In the genomic region with DNA sequence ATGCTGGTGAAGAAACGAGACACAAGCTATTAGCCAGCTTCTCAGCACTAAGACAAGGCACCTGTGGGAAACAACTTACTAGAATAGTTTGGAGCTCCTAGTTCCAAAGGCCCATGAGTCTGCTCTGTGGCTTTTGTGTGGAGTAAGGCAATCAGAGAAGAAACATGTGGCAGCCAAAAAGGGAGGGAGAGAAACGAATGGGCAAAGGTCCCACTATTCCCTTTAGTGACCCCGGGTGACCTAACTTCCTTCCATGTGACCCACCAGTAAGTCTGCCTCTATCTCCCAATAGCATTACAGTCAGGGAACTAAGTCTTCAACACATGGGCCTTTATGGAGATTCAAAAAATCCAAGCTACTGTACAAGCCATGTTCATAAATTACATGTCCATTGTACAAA, we compare ENCODE assay signal across 17 mouse cellular contexts.
DNase-seq lines count a peak whose midpoint lies in the region; ATAC-seq lines count a peak whose summit lies in the region.
"Had no signal": no experiment of that assay in that cellular context is flagged by ENCODE, and none has a peak within 500 bp of the region (broad histone marks: within the 10 kb centered on the region; RNA-seq: fewer than 3 reads in every experiment).

No protein-coding gene starts in this region.

- no peak overlapping the region for H3K4me2 ChIP-seq in intestine, embryonic 15.5 days (replicated peaks)
- H3K4me2 ChIP-seq: midbrain, embryonic 13.5 days; neural tube, embryonic 15.5 days had no signal

- DNase-seq in adrenal gland, postnatal 10 days, result peak; percentile 22
- DNase-seq in adrenal gland, adult 18-20 months (ENCODE audit: low spot score in 2 of 2), result no peak
- DNase-seq in kidney, adult 8-10 months, result peak; percentile 21 to 50
- no peak for DNase-seq in kidney, postnatal 4 days
- peak; percentile 5 for DNase-seq in embryo, embryonic 11 days
- no peak for DNase-seq in left cerebral cortex, postnatal 4 days
- DNase-seq: adrenal gland, adult 8-10 months; cerebellum, adult 2 months; gastrocnemius, postnatal 14 days; lung, adult 18-20 months; thymus, postnatal 4 days had no signal

- H3K36me3 ChIP-seq in intestine, embryonic 15.5 days, result no peaks in the 10 kb centered on the region
- H3K36me3 ChIP-seq: midbrain, embryonic 13.5 days; neural tube, embryonic 15.5 days had no signal

- no peak overlapping the region for H3K4me3 ChIP-seq in intestine, embryonic 15.5 days (replicated peaks)
- H3K4me3 ChIP-seq: hindbrain, embryonic 10.5 days; midbrain, embryonic 13.5 days; myocyte; neural tube, embryonic 15.5 days had no signal

- no peaks in the 10 kb centered on the region for H3K27me3 ChIP-seq in intestine, embryonic 15.5 days (replicated peaks)
- H3K27me3 ChIP-seq: midbrain, embryonic 13.5 days; neural tube, embryonic 15.5 days had no signal

- intact Hi-C loops in left cerebral cortex, postnatal 4 days (cut with DNase I), result no loop called here

- H3K9ac ChIP-seq in intestine, embryonic 15.5 days, result no peak overlapping the region
- H3K9ac ChIP-seq: midbrain, embryonic 13.5 days; neural tube, embryonic 15.5 days had no signal

- no peaks in the 10 kb centered on the region for H3K4me1 ChIP-seq in intestine, embryonic 15.5 days (replicated peaks)
- H3K4me1 ChIP-seq: hindbrain, embryonic 10.5 days; midbrain, embryonic 13.5 days; neural tube, embryonic 15.5 days had no signal

- H3K27ac ChIP-seq in intestine, embryonic 15.5 days, result no peak overlapping the region
- H3K27ac ChIP-seq: hindbrain, embryonic 10.5 days; midbrain, embryonic 13.5 days; neural tube, embryonic 15.5 days had no signal

- peak; percentile 40; the same call in 1 of the 2 replicates for ATAC-seq in megakaryocyte, adult 5-6 weeks (ENCODE audit: poor library complexity, severe bottlenecking)
- ATAC-seq in intestine, embryonic 15.5 days, result no peak
- ATAC-seq: midbrain, embryonic 13.5 days had no signal

- no peaks in the 10 kb centered on the region for H3K9me3 ChIP-seq in intestine, embryonic 15.5 days
- H3K9me3 ChIP-seq: neural tube, embryonic 15.5 days had no signal

- WGBS in intestine, embryonic 15.5 days, result 71% methylated on average over 3 of the region's 3 CpGs

Comparison
In these comparisons a context has a peak if more than half of its experiments do, and no peak if none do; other contexts are left out.
1. DNase-seq: peak in adrenal gland, postnatal 10 days (single experiment), kidney, adult 8-10 months (2 of 2) and embryo, embryonic 11 days (single experiment); none in adrenal gland, adult 18-20 months (0 of 2), kidney, postnatal 4 days (0 of 2) and left cerebral cortex, postnatal 4 days (single experiment).